Mouse (Mus musculus) embryonic facial prominence, embryonic 13.5 days (tissue): ENCODE results near the gene Gclc. TPM values are rescaled to one million over a fixed set of nuclear protein-coding genes. Genes with fewer than 3 reads are reported as not detected.

Experiments used
- ATAC-seq: fragments of 200-750 bp; cut with Nextera tagmentation; 2 replicates; pipeline ENCODE4 v1.8.0; 2017; ENCODE audit warnings: low read depth; ENCODE audit not compliant: insufficient number of reproducible peaks, insufficient read depth, low FRiP score, low TSS enrichment
- H3K27ac ChIP-seq: fragments of 300-500 bp; sonication (generic); 2 replicates; pipeline ENCODE4 v1.5.1; 2015; ENCODE audit warnings: moderate library complexity, mild to moderate bottlenecking, inconsistent platforms
- H3K27me3 ChIP-seq: fragments of 300-500 bp; sonication (generic); 2 replicates; pipeline ENCODE4 v1.6.1; 2015; ENCODE audit warnings: mild to moderate bottlenecking, inconsistent platforms
- H3K36me3 ChIP-seq: fragments of 300-500 bp; sonication (generic); 2 replicates; pipeline ENCODE4 v1.6.1; 2015; ENCODE audit warnings: mild to moderate bottlenecking, inconsistent platforms
- H3K4me1 ChIP-seq: fragments of 300-500 bp; sonication (generic); 2 replicates; pipeline ENCODE4 v1.6.1; 2015; ENCODE audit warnings: inconsistent platforms
- H3K4me2 ChIP-seq: fragments of 300-500 bp; sonication (generic); 2 replicates; pipeline ENCODE4 v1.6.1; 2015; ENCODE audit warnings: moderate library complexity, mild to moderate bottlenecking, inconsistent platforms
- H3K4me3 ChIP-seq: fragments of 300-500 bp; sonication (generic); 2 replicates; pipeline ENCODE4 v1.5.1; 2015; ENCODE audit warnings: mild to moderate bottlenecking, inconsistent platforms
- H3K9ac ChIP-seq: fragments of 300-500 bp; sonication (generic); 2 replicates; pipeline ENCODE4 v1.6.1; 2015; ENCODE audit warnings: mild to moderate bottlenecking, inconsistent platforms
- H3K9me3 ChIP-seq: fragments of 300-500 bp; sonication (generic); 2 replicates; pipeline ENCODE4 v1.6.1; 2016; ENCODE audit warnings: inconsistent platforms
- WGBS: fragments of 180-500 bp; shearing (Covaris S2); methylation state at CpG from one replicate; pipeline ENCODE4 v1.1.7; 2015; ENCODE audit warnings: mixed read lengths; 5-methylcytosine and 5-hydroxymethylcytosine counted together
- polyA plus RNA-seq: library from polyadenylated mRNA; unstranded; fragments of >200 nt; fragmentation: Nextera tagmentation; extraction: Ambion mirVana; gene quantifications from 2 replicates; pipeline ENCODE4 v1.2.1, GENCODE M21; 2015

Gclc gene
- polyA plus RNA-seq, 1 experiment from 2014 or later, result 14.7 TPM

DNA sequence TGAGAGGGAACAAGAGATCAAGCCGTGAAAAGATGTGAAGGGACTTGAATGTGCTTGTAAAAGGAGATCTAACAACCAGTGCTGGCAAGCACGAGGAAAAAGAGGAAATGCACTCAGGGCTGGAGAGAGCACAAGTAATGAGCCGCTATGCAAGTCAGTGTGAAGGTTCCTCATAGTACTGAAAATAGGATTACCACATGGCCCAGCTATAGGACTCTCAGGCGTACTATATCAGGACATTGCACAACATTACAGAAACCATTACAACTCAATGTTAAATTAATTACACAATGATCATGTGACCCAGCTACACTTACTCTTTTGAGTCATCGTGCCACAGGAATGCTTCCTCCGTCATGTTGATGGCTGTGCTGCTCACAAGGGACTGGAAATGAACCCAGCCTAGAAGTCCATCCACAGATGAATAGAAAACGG, 74.2 kb downstream of the Gclc start:
- Histone ChIP-seq H3K4me3 (no peak overlapping the region), H3K9ac (no peak overlapping the region), H3K4me1 (peaks cover 20% of the 10 kb centered on the region), H3K9me3 (no peaks in the 10 kb centered on the region), H3K27me3 (no peaks in the 10 kb centered on the region), H3K27ac (no peak overlapping the region; the same call in 1 of the 2 replicates), H3K4me2 (peak overlapping the region; percentile 29; the same call in 1 of the 2 replicates), H3K36me3 (no peaks in the 10 kb centered on the region)
- WGBS, result 39% methylated on average over 7 of the region's 7 CpGs
- ATAC-seq, result 0 out of 2 replicates have a peak, but pooled peaks have one; percentile 7

DNA sequence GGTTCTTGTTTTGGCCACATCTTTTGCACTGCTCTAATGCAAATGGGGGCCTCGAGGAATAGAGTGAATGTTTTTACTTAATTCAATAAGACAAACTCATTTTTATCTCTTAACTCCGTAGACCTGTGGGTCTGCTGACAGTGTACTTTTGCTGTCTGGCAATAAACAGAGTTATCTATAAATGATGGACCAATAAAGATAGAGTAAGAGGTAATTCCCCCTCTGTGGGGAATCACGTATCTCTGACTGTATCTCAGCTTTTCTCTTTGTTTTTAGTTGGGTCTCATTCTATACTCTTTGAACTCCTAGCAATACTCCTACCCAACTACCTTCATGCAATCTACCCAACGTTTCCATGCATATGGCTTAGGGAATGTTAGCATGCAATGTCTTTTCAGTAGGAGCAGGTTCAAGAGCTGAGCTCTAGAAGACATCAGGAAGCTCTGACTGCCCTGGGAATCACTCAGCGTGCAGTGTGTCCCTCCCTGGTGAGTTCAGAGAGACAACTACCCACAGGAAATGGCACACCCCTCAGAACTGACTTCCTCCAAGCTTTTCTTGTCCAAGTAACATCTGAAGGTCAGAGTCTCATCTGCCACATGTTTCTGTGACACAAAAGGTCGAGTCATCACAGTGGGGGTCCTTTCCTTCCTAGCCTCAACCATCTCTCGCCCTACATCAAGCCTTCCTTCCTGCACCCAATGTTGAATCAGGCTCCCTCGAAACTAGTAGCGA, 80.1 kb downstream of the Gclc start:
- Histone ChIP-seq H3K4me3 (no peak overlapping the region), H3K4me1 (no peaks in the 10 kb centered on the region), H3K9me3 (no peaks in the 10 kb centered on the region), H3K4me2 (no peak overlapping the region), H3K36me3 (no peaks in the 10 kb centered on the region), H3K27me3 (no peaks in the 10 kb centered on the region), H3K9ac (no peak overlapping the region), H3K27ac (no peak overlapping the region)
- WGBS, result 69% methylated on average over 9 of the region's 9 CpGs
- ATAC-seq, result no peak

DNA sequence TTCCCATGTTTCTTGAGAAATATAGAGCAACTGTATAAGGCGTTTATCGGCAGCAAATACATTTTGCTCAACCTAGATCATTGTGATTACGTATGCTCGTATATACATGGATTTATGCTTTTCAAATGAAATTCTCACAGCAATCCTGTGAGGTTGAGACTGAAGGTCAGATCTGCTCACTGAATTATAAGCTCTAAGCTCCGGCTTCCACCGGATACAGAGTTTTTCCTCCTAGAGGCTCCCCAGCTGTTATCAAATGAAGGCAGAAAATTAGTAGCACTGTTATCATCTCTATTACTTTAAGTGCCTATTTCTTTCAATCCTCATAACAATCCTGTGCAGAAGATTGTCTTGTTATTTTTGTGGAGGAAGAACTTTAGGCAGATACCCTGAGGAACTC, 80.8 kb downstream of the Gclc start:
- no peaks in the 10 kb centered on the region for H3K27me3 ChIP-seq
- H3K4me2 ChIP-seq, result no peak overlapping the region
- H3K27ac ChIP-seq, result no peak overlapping the region
- no peak overlapping the region for H3K4me3 ChIP-seq
- 88% methylated on average over 6 of the region's 6 CpGs for WGBS
- no peaks in the 10 kb centered on the region for H3K36me3 ChIP-seq
- no peak overlapping the region for H3K9ac ChIP-seq
- no peaks in the 10 kb centered on the region for H3K9me3 ChIP-seq
- ATAC-seq, result no peak
- H3K4me1 ChIP-seq, result no peaks in the 10 kb centered on the region

DNA sequence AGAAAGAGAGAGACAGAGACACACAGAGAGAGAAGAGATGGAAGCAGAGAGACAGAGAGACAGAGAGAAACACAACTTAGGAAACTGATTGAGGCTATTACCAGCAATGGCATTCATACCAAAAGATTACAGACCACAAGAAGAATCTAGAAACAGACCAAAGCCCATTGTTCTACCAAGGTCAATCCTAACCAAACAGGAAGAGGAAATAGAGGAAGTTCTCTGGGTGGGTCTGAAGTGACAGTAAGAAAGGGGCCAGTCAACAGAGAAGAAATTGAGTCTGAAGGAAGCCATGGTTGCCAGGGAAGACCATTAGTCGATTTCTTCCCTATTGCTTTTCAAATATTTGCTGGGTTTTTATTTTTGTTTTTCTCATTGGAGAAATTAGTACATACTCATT, 81.4 kb downstream of the Gclc start:
- Histone ChIP-seq H3K9me3 (no peaks in the 10 kb centered on the region), H3K9ac (no peak overlapping the region), H3K4me3 (no peak overlapping the region), H3K36me3 (no peaks in the 10 kb centered on the region), H3K27ac (no peak overlapping the region), H3K4me1 (no peaks in the 10 kb centered on the region), H3K4me2 (no peak overlapping the region), H3K27me3 (no peaks in the 10 kb centered on the region)
- WGBS, result 88% methylated on average over 1 of the region's 1 CpGs
- ATAC-seq, result no peak

DNA sequence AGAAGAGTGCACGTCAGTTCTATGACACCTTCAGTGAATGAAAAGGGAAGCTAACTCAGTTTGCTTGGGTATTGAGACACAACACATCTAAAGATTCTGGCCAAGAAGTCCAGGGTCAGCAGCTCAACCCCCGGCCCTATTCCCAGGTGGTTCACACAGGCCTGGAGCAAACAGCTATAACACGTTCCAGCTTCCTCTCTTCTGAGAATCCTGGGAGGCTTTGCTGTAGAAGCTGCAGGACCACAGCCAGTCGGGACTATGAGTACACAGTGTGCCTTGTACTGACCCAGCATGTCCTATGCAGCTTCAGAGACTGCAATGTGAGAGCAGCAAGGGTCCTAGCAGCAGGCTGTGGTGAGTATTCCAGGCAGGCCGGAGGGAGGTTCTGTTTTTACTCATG, 84.3 kb downstream of the Gclc start:
- no peak overlapping the region for H3K4me3 ChIP-seq
- no peak for ATAC-seq
- H3K36me3 ChIP-seq, result no peaks in the 10 kb centered on the region
- H3K27me3 ChIP-seq, result no peaks in the 10 kb centered on the region
- no peaks in the 10 kb centered on the region for H3K4me1 ChIP-seq
- H3K9me3 ChIP-seq, result no peaks in the 10 kb centered on the region
- no peak overlapping the region for H3K4me2 ChIP-seq
- WGBS, result 62% methylated on average over 5 of the region's 5 CpGs
- H3K9ac ChIP-seq, result no peak overlapping the region
- no peak overlapping the region for H3K27ac ChIP-seq

Other genes with a start within 250 kb of the Gclc start
- 15.7 and 16.5 TPM in 2 replicates for gene Lrrc1, start 209.7 kb upstream of the Gclc start, polyA plus RNA-seq
- 1.5 and 1.7 TPM in 2 replicates for gene Klhl31, start 118.0 kb upstream of the Gclc start, polyA plus RNA-seq
- gene Elovl5, start 162.8 kb downstream of the Gclc start, polyA plus RNA-seq, result 65.4 and 78.8 TPM in 2 replicates